Mouse (Mus musculus): ENCODE data around the gene Samd4b. TPM values are rescaled to one million over a fixed set of nuclear protein-coding genes. Genes with fewer than 3 reads are reported as not detected.

Gene Samd4b
- total RNA-seq, 2 experiments from 2014 or later = 9.8 to 14.0 TPM

GRCm38 (mm10) chr7:28587644-28588043 is 10.3 kb downstream of the Samd4b start:
- peak; percentile 34 for DNase-seq

GRCm38 (mm10) chr7:28586663-28587411 is 11.1 kb downstream of the Samd4b start:
- DNase-seq = no peak

GRCm38 (mm10) chr7:28585001-28585400 is 12.9 kb downstream of the Samd4b start:
- no peak for DNase-seq

GRCm38 (mm10) chr7:28584468-28584867 is 13.5 kb downstream of the Samd4b start:
- DNase-seq = no peak

GRCm38 (mm10) chr7:28583570-28584344 is 14.2 kb downstream of the Samd4b start:
- no peak for DNase-seq

- no peak for DNase-seq
Measured at GRCm38 (mm10) chr7:28582841-28583240, 15.1 kb downstream of the Samd4b start.

- DNase-seq = no peak
Measured at GRCm38 (mm10) chr7:28581721-28582120, 16.2 kb downstream of the Samd4b start.

- no peak for DNase-seq
Measured at GRCm38 (mm10) chr7:28579826-28580225, 18.1 kb downstream of the Samd4b start.

GRCm38 (mm10) chr7:28578543-28579053 is 19.3 kb downstream of the Samd4b start:
- no peak for DNase-seq

- DNase-seq = no peak
Measured at GRCm38 (mm10) chr7:28577826-28578542, 20.0 kb downstream of the Samd4b start.

- DNase-seq = peak; percentile 81
Measured at GRCm38 (mm10) chr7:28576271-28576914, 21.6 kb downstream of the Samd4b start.

GRCm38 (mm10) chr7:28575597-28575996 is 22.3 kb downstream of the Samd4b start:
- no peak for DNase-seq

- DNase-seq = no peak
Measured at GRCm38 (mm10) chr7:28573236-28573635, 24.7 kb downstream of the Samd4b start.

- no peak for DNase-seq
Measured at GRCm38 (mm10) chr7:28572689-28573088, 25.3 kb downstream of the Samd4b start.

GRCm38 (mm10) chr7:28570982-28571682 is 26.8 kb downstream of the Samd4b start:
- no peak for DNase-seq

- peak; percentile 71 for DNase-seq
Measured at GRCm38 (mm10) chr7:28570291-28570981, 27.5 kb downstream of the Samd4b start.

- DNase-seq = peak; percentile 53
Measured at GRCm38 (mm10) chr7:28568253-28568652, 29.7 kb downstream of the Samd4b start.

GRCm38 (mm10) chr7:28567539-28567938 is 30.4 kb downstream of the Samd4b start:
- no peak for DNase-seq

GRCm38 (mm10) chr7:28565407-28565806 is 32.5 kb downstream of the Samd4b start:
- no peak for DNase-seq

GRCm38 (mm10) chr7:28562951-28563350 is 35.0 kb downstream of the Samd4b start:
- no peak for DNase-seq

GRCm38 (mm10) chr7:28562371-28562770 is 35.6 kb downstream of the Samd4b start:
- no peak for DNase-seq
